Mouse (Mus musculus) right cerebral cortex, adult 2 months (tissue): ENCODE measurements around the gene Pkm.

ENCODE experiments used
- DNase-seq, 2 experiments: peaks; one replicate each; pipeline ENCODE4 v3.0.0; 2021 to 2022; ENCODE audit warnings: low spot score in 2 of 2

The Pkm gene

DNA sequence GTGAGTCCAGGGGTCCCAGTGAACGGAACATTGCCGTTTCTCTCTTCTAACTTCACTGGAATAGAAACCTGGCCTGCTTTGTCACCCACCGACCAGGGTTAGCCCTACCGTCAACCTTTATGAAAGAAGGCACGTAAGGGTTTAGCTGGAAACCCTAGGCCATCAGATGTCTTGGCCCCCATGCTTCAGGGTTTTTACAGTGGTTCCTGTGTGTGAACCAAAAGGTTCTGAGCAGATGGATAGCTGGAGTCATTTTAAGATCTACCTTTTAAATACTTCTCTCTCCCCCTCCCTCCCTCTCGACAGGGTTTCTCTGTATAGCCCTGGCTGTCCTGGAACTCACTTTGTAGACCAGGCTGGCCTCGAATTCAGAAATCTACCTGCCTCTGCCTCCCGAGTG lies 9.8 kb downstream of the Pkm start:
- no peak for DNase-seq

DNA sequence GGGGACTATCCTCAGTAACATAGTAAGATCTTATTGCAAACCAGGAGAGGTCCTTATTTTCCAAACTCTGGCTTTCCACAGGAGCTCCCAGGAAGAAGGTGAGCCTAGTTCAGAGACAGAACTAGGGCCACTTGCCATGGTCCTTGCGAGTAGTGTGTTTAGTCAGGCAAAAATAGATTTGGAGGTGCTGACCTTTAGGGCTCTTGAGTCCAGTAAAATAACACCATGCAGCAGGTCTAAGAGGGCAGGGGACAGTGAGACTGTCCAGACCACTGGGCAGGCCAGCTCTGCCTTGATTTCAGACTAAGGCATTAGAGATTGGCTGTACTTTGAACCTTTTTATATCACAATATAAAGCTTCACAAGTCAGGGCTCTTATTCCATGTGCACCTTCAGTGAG lies 10.6 kb downstream of the Pkm start:
- no peak for DNase-seq

DNA sequence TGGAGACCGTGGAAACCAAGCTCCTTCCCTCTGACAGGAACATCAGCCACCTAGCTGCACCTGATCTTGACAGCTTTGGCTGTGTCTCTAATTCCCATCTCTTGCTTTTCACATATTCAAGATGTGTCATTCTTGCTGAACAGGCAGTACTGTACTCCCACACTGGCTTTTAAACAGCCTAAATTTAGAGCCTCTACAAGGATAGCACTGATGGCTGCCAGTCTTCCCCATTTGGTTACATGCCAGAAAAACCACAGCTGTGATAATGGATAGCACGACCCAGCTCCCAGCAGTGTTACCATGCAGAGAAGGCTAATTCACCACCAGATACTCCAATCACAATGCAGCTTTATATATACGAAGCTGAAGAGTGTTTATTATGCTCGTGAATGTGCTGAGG lies 11.1 kb downstream of the Pkm start:
- DNase-seq = no peak

DNA sequence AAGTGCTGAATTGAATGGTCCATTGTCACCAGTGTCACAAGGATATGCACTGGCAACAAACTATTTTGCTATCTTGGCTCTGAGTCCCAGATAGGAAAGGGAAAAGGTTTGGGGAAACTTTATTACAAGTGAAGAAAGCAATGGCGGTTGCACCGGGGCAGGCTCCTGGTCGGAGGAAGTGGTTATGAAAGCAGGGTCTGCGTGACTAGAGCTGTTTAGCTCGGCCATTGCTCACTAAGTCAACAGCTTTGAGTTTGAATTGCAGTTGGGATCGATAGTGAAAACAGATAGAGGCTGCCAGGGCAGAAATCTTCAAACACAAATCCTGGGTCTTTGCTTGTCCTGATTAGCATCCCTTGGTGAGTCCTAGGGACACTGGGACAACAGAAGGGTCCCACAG lies 11.7 kb downstream of the Pkm start:
- no peak for DNase-seq

DNA sequence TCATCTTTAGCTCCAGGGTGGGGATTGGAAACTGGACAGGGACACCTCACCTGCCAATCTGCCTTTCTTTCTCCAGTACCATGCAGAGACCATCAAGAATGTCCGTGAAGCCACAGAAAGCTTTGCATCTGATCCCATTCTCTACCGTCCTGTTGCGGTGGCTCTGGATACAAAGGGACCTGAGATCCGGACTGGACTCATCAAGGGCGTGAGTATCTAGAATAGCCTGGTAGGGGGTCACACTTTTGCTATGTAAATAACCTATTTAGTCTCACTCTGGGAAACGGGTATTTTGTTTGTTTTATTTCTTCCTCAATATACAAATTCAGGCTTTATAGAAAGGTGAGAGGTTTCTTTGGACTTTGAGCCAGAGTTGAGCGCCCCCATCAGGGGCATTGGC lies 12.3 kb downstream of the Pkm start:
- DNase-seq = no peak

DNA sequence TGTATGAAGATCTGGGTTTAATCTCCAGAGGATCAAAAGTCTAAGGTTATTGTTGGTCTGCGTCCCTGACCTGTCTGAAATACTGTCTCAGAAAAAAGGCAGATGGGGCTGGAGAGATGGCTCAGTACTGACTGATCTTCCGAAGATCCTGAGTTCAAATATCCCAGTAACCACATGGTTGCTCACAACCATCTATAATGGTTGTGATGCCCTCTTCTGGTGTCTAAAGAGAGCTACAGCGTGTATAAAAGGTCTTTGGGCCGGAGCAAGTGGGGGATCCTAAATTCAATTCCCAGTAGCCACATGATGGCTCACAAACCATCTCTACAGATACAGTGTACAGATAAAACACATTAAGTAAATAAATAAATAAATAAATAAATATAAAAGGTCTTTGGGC lies 13.0 kb downstream of the Pkm start:
- DNase-seq = no peak

DNA sequence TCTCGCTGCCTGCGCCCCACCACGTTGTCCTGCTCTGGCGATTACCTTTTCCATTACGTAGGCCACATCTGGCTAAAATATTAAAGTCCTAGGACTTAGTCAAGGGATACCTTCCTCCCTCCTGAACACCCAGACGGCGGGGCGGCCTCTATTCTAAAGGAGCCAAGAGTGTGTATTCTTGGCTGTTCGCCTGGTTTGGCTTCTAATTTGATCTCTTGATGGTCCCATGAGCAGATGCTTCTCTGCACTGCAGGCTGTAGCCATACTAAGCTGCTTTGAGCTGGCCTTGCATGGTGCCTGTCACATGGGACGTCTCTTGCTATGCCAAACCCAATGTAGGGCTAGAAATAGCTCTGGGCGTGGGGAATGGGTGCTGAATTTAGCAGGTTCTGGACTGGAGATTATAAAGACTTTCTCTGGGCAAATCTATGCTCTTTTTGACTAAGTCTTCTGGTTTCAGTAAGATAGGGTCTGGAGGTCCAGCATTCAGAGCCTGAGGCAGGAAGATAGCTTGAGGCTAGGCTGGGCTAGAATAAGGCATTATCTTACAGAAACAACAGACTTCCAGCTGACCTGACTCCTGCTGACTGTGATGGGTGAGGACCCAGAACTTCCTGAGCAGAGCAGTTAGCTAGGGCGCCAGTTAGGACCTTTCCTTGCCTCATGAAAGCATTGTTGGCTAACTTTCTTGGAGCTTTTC lies 16.2 kb downstream of the Pkm start:
- no peak for DNase-seq

DNA sequence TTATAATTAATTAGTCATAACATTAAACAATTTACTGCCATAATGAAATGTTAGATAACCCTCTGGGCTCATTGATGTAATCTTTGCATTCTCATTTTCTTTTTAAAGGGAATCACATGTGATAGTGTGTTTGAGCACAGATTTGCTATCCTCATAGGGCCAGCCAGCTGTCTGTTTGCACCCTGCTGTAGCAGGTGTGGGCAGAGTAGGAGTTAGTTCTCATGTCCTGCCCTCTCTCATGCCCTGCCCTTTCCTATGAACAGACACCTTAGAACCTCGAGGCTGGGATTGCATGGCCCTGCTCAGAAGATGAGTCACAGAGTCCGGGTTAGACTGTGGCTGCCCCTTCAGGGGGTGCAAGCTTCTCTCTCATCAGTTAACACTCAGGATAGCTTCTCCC lies 17.3 kb downstream of the Pkm start:
- DNase-seq = no peak

DNA sequence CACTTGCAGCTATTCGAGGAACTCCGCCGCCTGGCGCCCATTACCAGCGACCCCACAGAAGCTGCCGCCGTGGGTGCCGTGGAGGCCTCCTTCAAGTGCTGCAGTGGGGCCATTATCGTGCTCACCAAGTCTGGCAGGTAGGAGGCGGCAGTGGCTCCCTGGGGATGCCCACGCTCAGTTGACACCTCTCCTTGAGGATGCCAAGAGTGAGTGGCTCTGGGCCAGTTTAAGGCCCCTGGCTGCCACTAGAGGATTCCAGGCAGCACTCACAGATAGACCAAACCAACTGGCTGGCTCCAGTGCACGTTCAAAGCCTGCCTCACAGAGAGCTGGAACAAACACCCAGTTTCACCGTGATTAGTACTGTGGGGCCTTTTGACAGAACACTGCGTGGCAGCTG lies 19.4 kb downstream of the Pkm start:
- no peak for DNase-seq

DNA sequence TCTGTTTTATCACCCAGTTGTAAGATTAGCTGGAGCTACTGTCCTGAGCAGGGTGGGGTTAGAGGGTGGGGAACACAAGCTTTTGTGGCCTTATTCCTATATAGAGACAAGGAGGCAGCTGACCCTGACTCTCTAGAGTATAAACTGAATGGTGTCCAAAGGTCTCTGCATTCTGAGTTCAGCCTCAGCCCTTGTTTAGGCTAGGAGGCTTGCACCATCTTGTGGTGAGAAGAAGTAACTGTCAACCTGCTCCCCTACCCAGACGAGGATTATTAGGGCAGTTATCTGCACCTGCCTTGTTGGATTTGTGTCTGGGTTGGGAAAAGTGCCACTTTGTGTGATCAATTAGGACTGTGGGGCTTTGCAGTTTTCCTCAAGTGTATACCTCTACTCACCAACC lies 22.1 kb downstream of the Pkm start:
- DNase-seq = no peak

DNA sequence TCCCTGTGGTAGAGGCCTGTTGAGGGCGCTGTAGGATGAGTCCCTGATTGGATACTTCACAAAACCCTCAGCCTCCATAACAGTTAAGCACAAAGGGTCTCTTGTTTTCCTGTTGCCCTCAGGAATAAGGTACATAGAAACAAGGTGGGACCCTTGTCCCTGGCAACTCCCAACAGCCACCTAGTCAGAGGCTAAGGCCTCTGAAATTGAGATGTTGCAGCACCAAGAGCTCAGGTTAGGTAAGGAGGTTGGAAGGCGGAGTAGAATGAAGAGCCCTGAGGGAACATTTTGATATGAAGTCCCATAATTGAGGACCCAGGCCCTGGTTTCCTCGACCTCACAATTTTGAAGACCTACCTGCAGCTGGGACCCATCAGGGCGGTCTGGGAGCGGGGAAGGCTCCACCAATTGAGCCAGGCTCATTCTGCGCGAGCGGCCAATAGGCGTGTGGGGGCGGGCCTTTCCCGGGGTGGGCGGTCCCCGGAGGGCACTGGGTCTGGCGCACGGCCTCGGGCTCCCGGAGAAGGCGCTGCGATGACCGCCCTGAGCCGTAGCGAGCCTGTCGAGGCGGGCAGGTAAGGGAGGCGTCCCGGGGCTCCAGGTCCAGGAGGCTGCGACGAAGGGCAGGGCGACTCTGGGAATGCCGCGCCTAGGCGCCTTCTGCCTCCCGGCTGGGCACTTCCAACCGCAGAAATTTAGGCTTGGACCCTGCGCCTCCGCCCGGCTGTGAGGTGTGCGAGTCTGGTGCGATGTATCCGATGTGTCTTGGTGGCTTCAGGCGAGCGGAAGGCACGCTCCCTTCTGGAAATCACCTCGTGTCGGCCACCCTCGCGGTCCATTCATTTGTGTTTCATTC lies 23.7 kb downstream of the Pkm start, which contains the start of gene Gramd2:
Gene Gramd2, plus strand, starts transcription at position 467 of the 856 bp plus-strand sequence.
- DNase-seq = peak; percentile 77 to 78

DNA sequence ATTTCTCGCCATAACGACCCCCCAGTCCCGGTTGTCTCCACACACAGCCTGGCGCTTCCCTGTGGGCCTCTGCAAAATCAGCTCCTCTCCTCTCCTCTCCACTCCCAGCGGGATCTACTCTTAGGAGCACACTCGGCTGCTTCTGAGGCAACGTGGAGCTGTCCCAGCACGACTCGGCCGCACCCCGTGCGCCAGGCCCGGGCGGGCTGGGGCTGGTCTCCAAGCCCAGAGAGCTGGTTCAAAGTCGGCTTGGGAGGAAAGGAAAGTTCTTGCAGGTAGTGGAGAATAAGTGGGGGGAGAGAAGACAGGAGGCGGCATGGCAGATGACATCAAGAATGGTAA lies 24.3 kb downstream of the Pkm start:
- no peak for DNase-seq

DNA sequence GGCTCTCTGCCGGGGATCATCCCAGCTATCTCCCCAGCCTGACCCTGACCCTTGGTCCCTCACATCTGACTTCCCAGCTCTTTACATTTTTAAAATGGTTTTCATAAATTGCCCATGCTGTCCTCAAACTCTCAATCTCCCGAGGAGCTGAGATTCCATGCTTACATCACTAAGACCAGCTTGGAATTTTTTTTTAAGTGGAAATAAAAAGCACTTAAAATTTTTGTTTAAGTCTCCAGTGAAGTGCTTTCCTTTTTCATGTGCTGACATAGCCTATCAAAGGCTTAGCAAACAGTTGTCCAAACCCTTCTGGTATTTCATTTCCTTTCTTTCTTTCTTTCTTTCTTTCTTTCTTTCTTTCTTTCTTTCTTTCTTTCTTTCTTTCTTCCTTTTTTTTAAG lies 27.9 kb downstream of the Pkm start:
- DNase-seq = no peak

DNA sequence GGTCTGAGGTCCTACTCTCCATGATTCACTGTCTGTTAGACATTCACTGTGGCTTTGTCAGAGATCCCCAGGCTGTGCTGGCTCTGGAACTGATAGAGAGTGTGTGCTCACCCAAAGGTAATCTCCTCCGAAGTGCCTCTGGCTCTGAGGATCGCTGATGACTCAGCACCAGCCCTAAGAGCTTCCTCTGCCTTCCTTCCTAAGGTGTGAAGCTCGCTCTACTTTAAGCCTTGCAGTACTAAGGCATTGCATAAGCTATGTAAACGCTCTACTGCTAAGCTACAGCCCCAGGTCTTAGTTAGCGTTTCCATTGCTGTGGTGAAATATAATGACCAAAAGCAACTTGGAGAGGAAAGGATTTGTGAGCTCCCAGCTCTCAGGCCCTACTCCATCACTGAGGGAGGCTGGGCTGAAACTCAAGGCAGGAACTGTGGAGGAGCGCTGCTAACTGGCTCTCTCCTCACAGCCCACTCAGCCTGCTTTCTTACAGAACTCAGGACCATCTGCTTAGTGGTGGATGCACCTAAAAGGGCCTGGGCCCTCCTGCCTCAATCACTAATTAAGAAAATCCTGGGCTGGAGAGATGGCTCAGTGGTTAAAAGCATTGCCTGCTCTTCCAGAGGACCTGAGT lies 31.4 kb downstream of the Pkm start:
- DNase-seq = peak; percentile 66 to 70

DNA sequence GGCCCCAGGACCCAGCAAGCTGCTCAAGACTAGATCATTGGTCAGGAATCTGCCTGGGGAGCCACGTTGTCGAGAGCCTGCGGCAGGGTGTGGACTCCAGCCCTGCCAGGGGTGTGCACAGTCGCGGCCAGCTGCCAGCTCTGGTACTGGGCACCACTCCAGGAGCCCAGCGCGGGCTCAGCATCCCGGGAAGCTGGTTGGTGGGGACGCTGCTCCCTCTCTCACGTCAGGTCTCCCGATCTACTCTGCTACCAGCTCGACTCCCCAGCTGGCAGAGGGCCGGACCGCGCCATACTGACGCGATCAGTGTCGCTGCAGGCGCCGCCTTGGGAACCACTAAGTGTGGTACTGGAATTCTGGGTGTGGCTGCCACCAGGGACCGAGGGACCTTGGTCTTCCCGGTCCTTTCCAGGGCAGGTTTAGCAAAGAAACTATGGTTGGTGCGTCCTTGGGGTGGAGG lies 35.5 kb downstream of the Pkm start:
- DNase-seq = peak; percentile 85

DNA sequence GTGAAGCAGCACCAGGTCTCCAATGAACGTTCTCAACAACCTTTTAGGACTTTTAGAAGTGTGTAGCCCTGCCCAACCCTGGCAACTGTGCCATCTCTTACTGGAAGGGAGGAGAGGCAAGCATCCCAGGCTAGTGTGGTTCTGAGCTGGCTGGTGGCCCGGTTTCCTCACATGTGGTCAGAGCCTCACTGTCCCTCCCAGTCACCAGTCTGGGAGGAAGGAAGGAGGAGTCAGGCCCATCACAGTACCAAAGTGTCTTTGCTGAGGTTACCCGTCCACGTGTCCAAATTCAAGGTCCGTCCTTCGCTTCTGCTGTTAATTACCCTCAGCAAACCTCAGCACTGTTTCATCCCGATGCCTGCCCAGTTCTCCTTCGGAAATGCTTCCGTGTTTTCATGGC lies 36.0 kb downstream of the Pkm start:
- peak; percentile 51 to 64 for DNase-seq

DNA sequence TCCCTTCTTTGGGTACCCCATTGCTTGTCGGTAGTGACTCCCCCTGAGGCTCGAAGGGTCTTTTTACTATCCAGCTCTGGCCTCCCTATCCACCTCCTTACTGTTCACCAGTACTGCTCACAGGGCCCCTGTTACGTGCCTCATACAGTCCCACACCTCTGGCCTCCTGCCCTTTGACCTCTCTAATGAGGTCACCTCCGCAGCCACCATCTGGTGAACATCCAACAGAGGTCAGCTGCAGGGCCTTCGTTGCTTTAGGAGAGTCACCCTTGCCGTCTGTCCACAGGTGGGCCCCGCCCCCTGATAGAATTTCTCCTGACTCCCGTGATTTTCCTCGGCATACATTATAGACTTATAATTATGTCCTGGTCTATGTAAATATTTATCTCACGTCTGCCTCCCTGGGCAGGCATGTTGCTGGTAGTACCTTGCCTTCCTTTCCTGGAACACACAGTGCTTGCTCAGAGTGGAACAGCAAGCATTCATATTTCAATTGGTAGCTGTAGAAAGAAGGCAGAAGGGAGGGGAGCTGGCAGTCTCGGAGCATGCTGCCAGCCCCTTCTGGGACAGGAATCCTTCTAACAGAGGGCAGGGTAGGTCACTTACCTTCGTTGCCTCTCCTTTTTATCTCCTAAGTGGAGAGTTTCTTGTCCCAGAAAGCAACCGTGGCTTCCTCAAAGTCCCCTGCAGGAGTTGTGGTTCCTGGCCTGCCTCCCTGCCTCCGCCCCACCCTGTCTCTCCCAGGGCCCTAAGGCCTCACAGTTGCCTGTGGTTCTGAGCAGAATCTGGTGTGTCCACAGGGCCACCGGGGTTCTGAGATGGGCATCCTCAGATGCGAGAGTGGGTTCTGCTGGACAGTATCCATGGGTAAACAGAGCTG lies 38.6 kb downstream of the Pkm start:
- DNase-seq = no peak

DNA sequence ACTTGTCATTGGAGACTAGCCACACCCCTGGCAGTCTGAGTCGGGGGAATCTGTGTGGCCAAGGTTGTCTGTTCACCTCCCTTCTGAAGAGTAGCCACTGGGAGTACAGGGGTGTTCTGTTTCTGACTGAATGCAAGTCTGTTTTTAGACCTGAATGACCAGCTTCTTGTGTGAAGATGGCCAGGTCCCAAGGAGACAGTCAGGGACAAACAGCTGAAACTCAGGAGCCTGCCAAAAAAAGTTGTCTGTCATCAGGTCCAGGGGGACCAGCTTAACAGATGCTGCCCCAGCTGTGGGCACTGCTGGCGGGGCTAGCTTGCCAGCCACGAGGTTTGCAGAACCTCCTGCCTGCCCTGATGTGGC lies 39.3 kb downstream of the Pkm start:
- DNase-seq = no peak

DNA sequence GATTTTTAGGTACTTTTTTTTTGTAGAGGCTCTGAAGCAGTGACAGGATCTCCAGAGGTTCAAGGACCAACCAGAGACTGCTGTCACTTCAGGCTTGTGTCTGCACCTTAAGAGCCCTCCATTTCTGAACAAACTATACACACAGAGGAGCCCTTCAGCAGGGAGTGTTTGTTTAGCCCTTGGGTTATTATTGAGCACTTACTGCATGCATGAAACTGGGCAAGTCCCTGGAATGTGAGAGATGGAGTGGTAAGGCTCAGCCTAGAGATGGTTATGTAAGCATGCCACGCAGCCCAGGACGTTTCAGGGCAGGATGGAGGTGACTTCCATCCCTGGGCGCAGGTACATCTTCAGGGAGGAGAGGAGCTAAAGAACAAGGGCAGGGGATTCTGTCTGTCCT lies 40.2 kb downstream of the Pkm start:
- no peak for DNase-seq

DNA sequence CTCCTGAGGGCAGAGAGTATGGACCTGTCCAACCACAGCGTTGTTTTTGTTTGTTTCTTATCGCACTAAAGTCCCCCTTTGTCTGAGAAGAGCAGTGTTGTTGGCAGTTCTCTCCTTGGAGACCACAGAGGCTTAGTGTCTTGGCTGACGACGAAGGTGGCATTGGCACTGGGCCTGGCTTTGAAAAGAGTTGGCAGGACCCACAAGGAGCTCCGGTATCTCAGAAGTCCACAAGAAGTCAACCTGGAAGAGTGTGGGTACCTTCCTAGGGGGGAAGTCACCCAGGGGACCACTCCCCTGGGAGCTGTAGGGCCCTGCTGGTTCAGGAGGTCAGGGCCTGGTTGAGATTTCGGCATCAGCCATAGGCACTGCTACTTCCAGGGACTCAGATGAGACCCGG lies 44.9 kb downstream of the Pkm start:
- no peak for DNase-seq

DNA sequence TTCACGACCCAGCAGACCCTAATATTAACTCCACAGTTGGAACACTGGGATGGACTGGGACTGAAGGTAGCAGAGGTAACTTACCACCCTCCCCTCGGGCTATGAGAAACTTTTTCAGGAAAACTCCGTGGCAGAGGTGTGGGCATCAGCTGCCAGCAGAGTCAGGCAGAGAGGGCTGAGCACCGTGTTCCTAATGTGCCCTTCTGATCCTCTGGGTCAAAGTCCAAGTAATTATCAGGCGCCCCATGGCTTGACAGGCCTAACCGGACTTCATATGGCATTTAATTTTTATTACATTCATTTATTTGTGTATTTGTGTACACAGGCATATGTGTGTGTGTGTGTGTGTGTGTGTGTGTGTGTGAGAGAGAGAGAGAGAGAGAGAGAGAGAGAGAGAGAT lies 46.9 kb downstream of the Pkm start:
- DNase-seq = no peak
